Mouse (Mus musculus) small intestine, adult 2 months (tissue): ENCODE results near the gene Rhd. TPM values are rescaled to one million over a fixed set of nuclear protein-coding genes. Genes with fewer than 3 reads are reported as not detected.

Experiments used
- H3K27ac ChIP-seq: fragments of 200-500 bp; 2 replicates; pipeline ENCODE4 v1.5.1; 2012; ENCODE audit warnings: low read depth, low read length, control low read depth, inconsistent platforms; ENCODE audit not compliant: insufficient read depth
- H3K27me3 ChIP-seq: fragments of 200-500 bp; 2 replicates; pipeline ENCODE4 v1.6.1; 2012; ENCODE audit warnings: mild to moderate bottlenecking, moderate library complexity, low read length, inconsistent platforms; ENCODE audit not compliant: control insufficient read depth, insufficient read depth
- H3K36me3 ChIP-seq: fragments of 200-500 bp; 2 replicates; pipeline ENCODE4 v1.6.1; 2012; ENCODE audit warnings: mild to moderate bottlenecking, low read length, control low read depth, inconsistent platforms; ENCODE audit not compliant: control insufficient read depth, insufficient read depth
- H3K4me1 ChIP-seq: fragments of 200-500 bp; 2 replicates; pipeline ENCODE4 v1.6.1; 2012; ENCODE audit warnings: low read length, inconsistent platforms, mixed read lengths; ENCODE audit not compliant: control insufficient read depth, insufficient read depth, insufficient read length
- H3K4me3 ChIP-seq: fragments of 200-500 bp; 2 replicates; pipeline ENCODE4 v1.5.1; 2012; ENCODE audit warnings: low read depth, mild to moderate bottlenecking, control low read depth, inconsistent platforms, low read length, moderate library complexity
- CTCF ChIP-seq: fragments of 200-500 bp; IDR thresholded peaks from 2 replicates; pipeline ENCODE4 v1.5.1; 2012; ENCODE audit warnings: low read depth, mild to moderate bottlenecking, control low read depth, inconsistent platforms, low read length, moderate library complexity, mixed read lengths; ENCODE audit not compliant: insufficient replicate concordance, insufficient read length; ENCODE audit errors: extremely low read depth
- POLR2A ChIP-seq: fragments of 200-500 bp; IDR thresholded peaks from 2 replicates; pipeline ENCODE4 v1.6.1; 2012; ENCODE audit warnings: low read depth, mild to moderate bottlenecking, control low read depth, inconsistent platforms, low read length, moderate library complexity
- WGBS: fragments of 180-500 bp; shearing (Covaris S2); methylation state at CpG from one replicate; pipeline ENCODE4 v1.1.7; 2018; 5-methylcytosine and 5-hydroxymethylcytosine counted together
- polyA plus RNA-seq: library from polyadenylated mRNA; depleted of rRNA; stranded (reverse); fragments of >200 nt; gene quantifications from 2 replicates; pipeline ENCODE4 v1.2.3, GENCODE M21; 2012

The Rhd gene
- polyA plus RNA-seq, 1 experiment, result not detected

DNA sequence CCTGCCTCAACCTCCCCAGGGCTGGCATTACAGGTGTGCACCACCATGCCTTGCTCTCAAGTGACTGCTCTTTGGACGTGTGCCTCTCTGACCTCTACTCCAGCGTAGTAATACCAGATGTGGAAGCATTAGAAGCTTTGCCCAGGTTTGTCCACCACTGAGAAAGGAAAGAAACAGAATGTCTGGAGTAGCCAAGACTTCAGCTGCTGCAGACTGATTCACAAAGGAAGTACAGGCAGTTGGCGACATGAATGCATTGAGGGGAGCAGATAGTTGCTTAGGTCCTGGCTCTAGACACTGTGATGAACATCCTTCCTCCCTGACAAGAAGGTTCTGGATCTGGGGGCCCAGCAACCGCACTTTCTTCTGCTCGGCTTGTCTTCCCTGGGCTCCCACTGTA, 8.3 kb upstream of the Rhd start:
- H3K4me3 ChIP-seq, result no peak overlapping the region
- no peaks in the 10 kb centered on the region for H3K36me3 ChIP-seq
- H3K27ac ChIP-seq, result no peak overlapping the region
- no peaks in the 10 kb centered on the region for H3K27me3 ChIP-seq
- TF ChIP-seq CTCF, result no peak
- TF ChIP-seq POLR2A, result no peak
- no peaks in the 10 kb centered on the region for H3K4me1 ChIP-seq
- 76% methylated on average over 5 of the region's 5 CpGs for whole genome bisulfite sequencing

DNA sequence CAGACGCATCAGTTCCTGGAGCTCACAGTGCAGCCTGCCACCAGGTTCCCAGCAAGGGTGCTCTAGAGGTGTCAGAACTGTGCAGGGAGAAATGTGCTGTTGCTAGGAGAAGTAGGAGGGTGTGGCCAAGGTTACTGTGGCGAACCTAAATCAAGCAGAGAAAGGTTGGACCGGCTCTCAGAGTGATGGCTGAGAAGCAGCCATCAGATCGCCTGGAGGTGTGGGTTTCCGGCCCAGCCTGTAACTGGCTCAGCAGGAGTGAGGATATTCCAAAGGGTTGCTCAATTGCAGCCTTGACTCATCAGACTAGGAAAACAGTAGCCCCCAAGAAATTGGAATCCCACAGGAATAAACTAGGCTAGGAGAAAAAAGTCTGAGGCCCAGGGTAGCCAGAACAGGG, 7.8 kb upstream of the Rhd start:
- no peak for TF ChIP-seq CTCF
- TF ChIP-seq POLR2A, result no peak
- WGBS, result 79% methylated on average over 5 of the region's 5 CpGs
- no peaks in the 10 kb centered on the region for H3K27me3 ChIP-seq
- H3K36me3 ChIP-seq, result no peaks in the 10 kb centered on the region
- H3K27ac ChIP-seq, result no peak overlapping the region
- H3K4me3 ChIP-seq, result no peak overlapping the region
- H3K4me1 ChIP-seq, result no peaks in the 10 kb centered on the region

DNA sequence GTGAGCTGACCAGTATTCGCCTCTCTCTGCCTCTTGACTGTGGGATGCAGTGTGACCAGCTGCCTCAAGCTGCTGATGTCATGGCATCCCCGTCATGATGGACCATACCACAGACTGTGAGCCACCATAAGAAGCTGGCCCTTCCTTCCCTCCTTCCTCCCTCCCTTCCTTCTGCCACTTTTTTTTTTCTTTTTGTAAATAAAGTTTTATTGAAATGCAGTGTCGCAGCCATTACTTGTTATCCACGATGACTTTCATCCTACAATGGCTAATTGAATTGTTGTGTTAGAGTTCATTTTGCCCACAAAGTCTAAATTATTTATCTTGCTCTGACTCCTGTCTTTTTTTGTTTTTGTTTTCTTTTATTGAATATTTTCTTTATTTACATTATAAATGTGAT, 5.8 kb upstream of the Rhd start:
- TF ChIP-seq POLR2A, result no peak
- no peak for TF ChIP-seq CTCF
- no peaks in the 10 kb centered on the region for H3K27me3 ChIP-seq
- H3K4me3 ChIP-seq, result no peak overlapping the region
- H3K4me1 ChIP-seq, result no peaks in the 10 kb centered on the region
- no peaks in the 10 kb centered on the region for H3K36me3 ChIP-seq
- no peak overlapping the region for H3K27ac ChIP-seq
- 92% methylated on average over 4 of the region's 4 CpGs for WGBS

DNA sequence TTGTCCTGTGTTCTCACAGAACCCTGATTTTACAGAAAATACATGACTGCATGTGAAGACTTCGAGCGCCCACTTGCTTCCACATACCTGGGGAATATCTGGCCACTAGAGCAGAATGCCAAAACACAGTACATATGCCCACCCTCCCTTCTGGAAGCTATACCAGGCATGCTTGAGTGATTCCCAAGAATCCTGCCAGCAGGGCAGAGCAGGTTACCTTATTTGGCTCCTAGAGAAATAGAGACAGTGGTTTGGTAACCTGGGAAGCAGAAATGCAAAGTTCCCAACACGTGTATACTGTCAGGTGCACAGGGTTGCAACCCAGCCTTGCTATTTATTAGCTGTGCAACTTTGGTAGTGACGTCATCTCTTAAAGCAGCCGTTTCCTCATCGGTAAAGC, 2.5 kb upstream of the Rhd start:
- no peak overlapping the region for H3K27ac ChIP-seq
- WGBS, result 53% methylated on average over 6 of the region's 6 CpGs

DNA sequence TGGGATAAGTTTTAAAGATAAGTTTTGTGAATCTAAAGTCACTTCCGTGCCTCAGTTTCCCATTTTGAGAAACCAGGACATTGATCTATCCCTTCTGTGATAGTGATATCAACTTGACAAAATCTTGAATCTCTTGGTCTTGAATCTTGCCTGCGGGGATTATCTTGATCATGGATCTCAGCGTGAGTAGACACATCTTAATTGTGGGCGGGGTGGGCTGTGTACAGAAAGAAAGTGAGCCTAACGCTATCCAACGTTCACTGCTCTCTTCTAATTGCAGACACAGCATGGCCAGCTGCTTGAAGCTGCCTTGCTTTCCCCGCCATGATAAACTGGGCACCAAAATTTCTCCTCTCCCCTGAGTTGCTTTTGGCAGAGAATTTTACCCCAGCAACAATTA, 1.3 kb upstream of the Rhd start:
- Histone ChIP-seq H3K27me3 (no peaks in the 10 kb centered on the region), H3K27ac (no peak overlapping the region)
- WGBS, result 58% methylated on average over 7 of the region's 7 CpGs

More for the DNA sequence above, 2.5 kb upstream of the Rhd start:
- H3K36me3 ChIP-seq, result no peaks in the 10 kb centered on the region
- no peak overlapping the region for H3K4me3 ChIP-seq
- H3K27me3 ChIP-seq, result no peaks in the 10 kb centered on the region
- H3K4me1 ChIP-seq, result no peaks in the 10 kb centered on the region
- TF ChIP-seq POLR2A (no peak), CTCF (no peak)

DNA sequence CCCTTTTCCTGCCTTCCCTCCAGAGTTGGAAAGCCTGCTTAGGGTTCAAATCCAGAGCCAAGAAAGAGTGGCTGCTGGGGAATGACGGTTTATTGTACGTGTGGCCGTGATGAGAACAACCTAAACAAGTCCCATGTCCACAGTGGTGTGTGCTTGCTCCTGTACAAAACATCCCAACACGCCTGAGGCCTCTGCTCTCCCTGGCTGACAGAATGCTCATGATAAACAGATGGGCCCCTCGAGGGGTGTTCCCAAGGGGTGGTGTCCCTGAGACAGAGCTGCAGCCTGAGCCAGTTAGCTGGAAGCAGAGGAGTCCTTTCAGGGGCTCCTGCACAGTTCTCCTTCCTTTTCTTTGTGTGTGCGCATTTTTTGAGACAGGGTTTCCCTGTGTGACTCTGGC, 1.0 kb downstream of the Rhd start:
- Histone ChIP-seq H3K4me3 (no peak overlapping the region), H3K27ac (no peak overlapping the region), H3K27me3 (peaks cover 9% of the 10 kb centered on the region), H3K36me3 (no peaks in the 10 kb centered on the region), H3K4me1 (no peaks in the 10 kb centered on the region)
- TF ChIP-seq CTCF, result no peak
- TF ChIP-seq POLR2A, result no peak
- 77% methylated on average over 6 of the region's 6 CpGs for WGBS

More for the DNA sequence above, 1.3 kb upstream of the Rhd start:
- H3K4me1 ChIP-seq, result no peaks in the 10 kb centered on the region
- no peak overlapping the region for H3K4me3 ChIP-seq
- TF ChIP-seq CTCF, result no peak
- no peak for TF ChIP-seq POLR2A
- H3K36me3 ChIP-seq, result no peaks in the 10 kb centered on the region

DNA sequence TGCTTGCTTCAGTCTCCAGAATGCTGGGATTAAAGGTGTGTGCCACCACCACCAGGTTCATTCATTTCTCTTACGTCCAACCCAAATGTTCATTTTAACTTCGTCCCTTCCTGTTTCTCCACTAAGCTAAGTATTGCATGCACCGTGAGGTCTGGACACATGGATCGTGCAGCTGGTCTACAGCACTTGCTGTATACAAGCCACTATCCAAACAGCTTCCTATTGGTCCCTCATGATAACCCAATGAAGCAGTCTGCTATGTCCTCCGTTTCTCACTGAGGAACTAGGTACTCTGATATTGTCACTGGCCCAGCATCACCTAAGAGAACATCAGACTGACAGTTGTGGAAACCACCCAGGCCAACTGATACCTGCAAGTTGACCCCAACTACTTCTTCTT, 1.5 kb downstream of the Rhd start:
- H3K4me3 ChIP-seq, result no peak overlapping the region
- H3K4me1 ChIP-seq, result no peaks in the 10 kb centered on the region
- no peaks in the 10 kb centered on the region for H3K36me3 ChIP-seq
- TF ChIP-seq POLR2A (no peak), CTCF (no peak)
- peaks cover 9% of the 10 kb centered on the region for H3K27me3 ChIP-seq
- 81% methylated on average over 5 of the region's 5 CpGs for WGBS
- no peak overlapping the region for H3K27ac ChIP-seq

DNA sequence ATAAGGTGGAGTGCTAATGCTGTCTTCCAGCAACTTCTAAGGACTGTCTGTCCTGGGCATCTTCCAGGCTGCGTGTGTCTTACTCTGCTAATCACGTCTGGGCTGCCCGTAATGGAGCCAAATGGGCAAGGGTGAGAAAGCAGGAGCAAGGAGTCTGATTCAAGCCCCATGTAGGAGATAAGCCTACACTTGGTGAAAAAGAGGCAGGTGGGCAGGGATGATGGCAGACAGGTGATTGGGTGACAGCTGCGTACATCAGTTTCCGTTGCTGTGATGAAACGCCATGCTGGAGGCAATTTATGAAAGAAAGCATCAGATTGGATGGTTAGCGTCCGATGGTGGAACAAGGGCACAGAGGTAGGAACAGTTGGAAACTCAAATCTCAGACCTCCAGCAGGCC, 2.9 kb downstream of the Rhd start:
- 93% methylated on average over 8 of the region's 8 CpGs for WGBS

More for the DNA sequence above, 2.9 kb downstream of the Rhd start:
- H3K27me3 ChIP-seq, result peaks cover 9% of the 10 kb centered on the region
- no peak for TF ChIP-seq CTCF
- no peak for TF ChIP-seq POLR2A
- no peak overlapping the region for H3K4me3 ChIP-seq
- no peaks in the 10 kb centered on the region for H3K4me1 ChIP-seq
- H3K36me3 ChIP-seq, result no peaks in the 10 kb centered on the region
- H3K27ac ChIP-seq, result no peak overlapping the region
